Mouse (Mus musculus): ENCODE results near the gene Gm10639.
"Not testable (repeated sequence)": the region's sequence is repeated elsewhere in the genome, so short reads cannot be mapped to it uniquely, and the experiment has no call there.

DNA sequence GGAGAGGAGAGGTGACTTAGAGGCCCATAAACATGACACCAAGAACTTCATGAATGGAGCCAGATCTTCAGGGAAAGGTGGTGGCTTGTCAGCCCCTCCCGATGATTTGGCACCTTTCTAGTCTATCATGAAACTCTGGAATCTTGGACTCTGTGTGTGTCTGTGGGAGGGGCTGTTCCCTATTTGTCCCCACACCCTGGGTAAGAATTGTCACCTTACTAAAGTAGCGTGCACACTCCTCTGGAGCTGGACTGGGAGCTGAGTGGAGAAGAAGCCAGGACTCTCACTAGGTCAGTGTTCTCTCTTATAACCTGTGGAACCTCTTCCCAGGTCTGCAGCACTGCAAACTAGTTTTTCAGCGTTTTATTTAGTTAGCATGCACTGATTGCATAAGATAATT lies 32.8 kb upstream of the Gm10639 start, which contains the start of gene Gm3776:
- not testable (repeated sequence) for TF ChIP-seq CTCF, EP300 (IDR thresholded peaks at IDR 0.05; ENCODE audit: low read depth)

All from liver, postnatal 0 days (tissue).